Mouse (Mus musculus) liver, adult 2 months (tissue): ENCODE measurements at regions not wholly inside any gene's neighbourhood (a gene's known extent, or its start where the extent isn't known, plus 50 kb on each side); places are given as distances from the start of the nearest gene placed in this dataset.
A peak's percentile ranks its signal among the peaks of the same experiment; 100 is the strongest.

Experiments
- DNase-seq: peaks from one replicate; pipeline ENCODE4 v3.0.0-alpha.2; 2011; ENCODE audit warnings: low read depth, low spot score; ENCODE audit errors: extremely low read depth
- H3K27ac ChIP-seq: fragments of 200-500 bp; replicated peaks from 2 replicates; pipeline ENCODE4 v1.5.1; 2012; ENCODE audit warnings: low read depth, mild to moderate bottlenecking, control low read depth, inconsistent platforms, low read length; ENCODE audit not compliant: insufficient read depth
- H3K27me3 ChIP-seq: fragments of 200-500 bp; 2 replicates; pipeline ENCODE4 v1.6.1; 2012; ENCODE audit warnings: mild to moderate bottlenecking, moderate library complexity, low read length, inconsistent platforms; ENCODE audit not compliant: control insufficient read depth, insufficient read depth
- H3K36me3 ChIP-seq: fragments of 200-500 bp; 2 replicates; pipeline ENCODE4 v1.6.1; 2012; ENCODE audit warnings: low read length, inconsistent platforms; ENCODE audit not compliant: control insufficient read depth, insufficient read depth
- H3K4me1 ChIP-seq: fragments of 200-500 bp; 2 replicates; pipeline ENCODE4 v1.6.1; 2011; ENCODE audit warnings: low read length; ENCODE audit not compliant: control insufficient read depth, insufficient read depth
- H3K4me3 ChIP-seq: fragments of 200-500 bp; 2 replicates; pipeline ENCODE4 v1.5.1; 2011; ENCODE audit warnings: low read depth, mild to moderate bottlenecking, control low read depth, low read length, moderate library complexity; ENCODE audit not compliant: insufficient read depth
- H3K79me2 ChIP-seq: fragments of 200-500 bp; 2 replicates; pipeline ENCODE4 v1.6.1; 2012; ENCODE audit warnings: inconsistent platforms, mild to moderate bottlenecking, low read length, moderate library complexity; ENCODE audit not compliant: control insufficient read depth, insufficient read depth
- H3K9ac ChIP-seq: fragments of 200-500 bp; 2 replicates; pipeline ENCODE4 v1.6.1; 2012; ENCODE audit warnings: low read depth, mild to moderate bottlenecking, control low read depth, inconsistent platforms, low read length
- CTCF ChIP-seq: fragments of 200-500 bp; IDR thresholded peaks from 2 replicates; pipeline ENCODE4 v1.5.1; 2011; ENCODE audit warnings: low read depth, low read length, control low read depth
- POLR2A ChIP-seq: fragments of 200-500 bp; IDR thresholded peaks from 2 replicates; pipeline ENCODE4 v1.6.1; 2011; ENCODE audit warnings: low read length, control low read depth; ENCODE audit not compliant: insufficient read depth; ENCODE audit errors: extremely low read depth
- WGBS: fragments of 180-500 bp; shearing (Covaris S2); methylation state at CpG from one replicate; pipeline ENCODE4 v1.1.7; 2018; 5-methylcytosine and 5-hydroxymethylcytosine counted together

DNA sequence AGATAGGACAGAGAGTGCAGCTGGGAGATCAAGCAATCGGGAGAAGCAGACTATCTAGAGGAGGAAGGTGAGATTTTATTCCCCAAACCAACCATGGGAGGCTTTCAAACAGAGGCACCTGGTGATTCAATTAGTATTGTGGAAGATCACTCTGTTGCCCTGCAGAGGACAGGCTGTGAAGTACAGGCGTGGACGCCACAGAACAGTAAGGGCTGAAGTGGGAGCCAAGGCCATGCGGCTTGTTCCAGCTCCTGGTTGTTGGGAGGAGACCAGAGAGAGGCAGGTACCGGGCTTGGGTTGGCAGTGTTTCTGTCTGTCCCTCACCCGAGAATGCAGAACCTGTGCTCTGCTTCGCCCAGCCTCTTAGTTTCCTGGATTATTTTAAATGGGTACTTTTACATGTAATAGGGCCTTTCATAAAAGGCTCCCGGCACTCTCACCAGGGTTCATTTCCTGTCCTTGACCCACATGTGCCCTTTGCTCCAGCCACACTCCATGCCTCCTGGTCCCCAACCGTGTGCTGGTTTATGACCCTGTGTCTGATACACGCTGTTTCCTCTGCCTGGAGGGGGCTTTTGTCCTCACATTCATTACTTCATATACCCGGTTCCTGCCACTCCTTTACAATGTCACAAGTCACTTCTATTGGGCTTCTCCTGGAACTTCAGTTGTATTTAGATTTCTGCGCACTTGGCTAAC, 58.3 kb downstream of the Vcpkmt start:
- WGBS: 52% methylated on average over 12 of the region's 12 CpGs
- DNase-seq: peak; percentile 34
- Histone ChIP-seq H3K79me2 (no peaks in the 10 kb centered on the region), H3K9ac (no peak overlapping the region), H3K4me3 (no peak overlapping the region), H3K4me1 (peaks cover 1% of the 10 kb centered on the region; the same call in 1 of the 2 replicates), H3K27me3 (no peaks in the 10 kb centered on the region), H3K27ac (no peak overlapping the region), H3K36me3 (no peaks in the 10 kb centered on the region)
- TF ChIP-seq CTCF (no peak), POLR2A (no peak)

DNA sequence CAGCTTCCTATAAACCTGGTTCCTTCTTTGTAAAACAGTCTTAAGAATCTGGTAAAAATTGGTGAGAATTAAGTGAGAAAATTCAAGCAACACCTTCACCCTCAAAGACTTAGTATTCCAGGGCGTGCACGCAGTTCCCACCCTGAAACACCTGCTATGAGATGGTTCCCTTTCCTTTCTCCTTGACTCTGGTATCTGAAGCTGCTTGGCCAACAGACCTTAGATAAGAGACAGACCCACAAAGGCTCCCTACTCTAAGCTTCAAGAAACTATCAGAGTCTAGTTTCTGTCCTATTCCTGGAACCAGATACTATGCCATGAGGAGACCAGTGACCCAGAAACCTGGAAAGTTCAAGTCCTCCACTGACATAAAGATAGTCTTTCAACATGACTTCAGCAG, 63.0 kb downstream of the Vcpkmt start:
- no peaks in the 10 kb centered on the region for H3K79me2 ChIP-seq
- H3K27ac ChIP-seq: no peak overlapping the region
- no peaks in the 10 kb centered on the region for H3K36me3 ChIP-seq
- H3K4me3 ChIP-seq: no peak overlapping the region
- no peak overlapping the region for H3K9ac ChIP-seq
- DNase-seq: no peak
- TF ChIP-seq CTCF: no peak
- TF ChIP-seq POLR2A: no peak
- H3K4me1 ChIP-seq: peaks cover 14% of the 10 kb centered on the region
- no peaks in the 10 kb centered on the region for H3K27me3 ChIP-seq
- 98% methylated on average over 2 of the region's 2 CpGs for WGBS

- Histone ChIP-seq H3K27me3 (no peaks in the 10 kb centered on the region), H3K9ac (no peak overlapping the region), H3K79me2 (no peaks in the 10 kb centered on the region), H3K36me3 (no peaks in the 10 kb centered on the region), H3K27ac (no peak overlapping the region), H3K4me1 (peaks cover 12% of the 10 kb centered on the region), H3K4me3 (no peak overlapping the region)
- no peak for TF ChIP-seq CTCF
- no peak for TF ChIP-seq POLR2A
- WGBS: 74% methylated on average over 2 of the region's 2 CpGs
- no peak for DNase-seq
Observed at GRCm38 (mm10) chr12:69519028-69519427, 63.8 kb downstream of the Vcpkmt start.

DNA sequence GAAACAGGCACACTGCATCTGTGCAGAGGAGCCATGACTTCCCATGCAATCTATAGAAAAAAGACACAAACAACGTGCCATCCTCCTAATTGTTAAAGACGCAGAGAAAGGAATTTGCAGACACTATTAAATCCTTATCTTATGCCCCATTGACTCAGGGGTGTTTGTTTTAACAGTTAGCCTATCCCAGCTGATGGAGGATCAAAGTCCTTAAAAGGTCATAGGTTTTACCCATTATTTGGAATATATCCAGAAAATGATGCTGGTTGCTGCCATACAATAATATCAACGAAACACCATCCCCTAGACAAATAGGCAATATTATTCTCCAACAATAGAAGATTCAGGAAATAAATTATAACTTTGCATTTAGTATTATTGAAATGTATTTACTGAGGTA, 65.2 kb downstream of the Vcpkmt start:
- Histone ChIP-seq H3K4me3 (no peak overlapping the region), H3K79me2 (no peaks in the 10 kb centered on the region), H3K9ac (no peak overlapping the region), H3K27ac (no peak overlapping the region), H3K27me3 (no peaks in the 10 kb centered on the region), H3K36me3 (no peaks in the 10 kb centered on the region), H3K4me1 (peaks cover 15% of the 10 kb centered on the region)
- no peak for TF ChIP-seq CTCF
- TF ChIP-seq POLR2A: no peak
- WGBS: 25% methylated on average over 3 of the region's 3 CpGs
- peak; percentile 74 for DNase-seq

DNA sequence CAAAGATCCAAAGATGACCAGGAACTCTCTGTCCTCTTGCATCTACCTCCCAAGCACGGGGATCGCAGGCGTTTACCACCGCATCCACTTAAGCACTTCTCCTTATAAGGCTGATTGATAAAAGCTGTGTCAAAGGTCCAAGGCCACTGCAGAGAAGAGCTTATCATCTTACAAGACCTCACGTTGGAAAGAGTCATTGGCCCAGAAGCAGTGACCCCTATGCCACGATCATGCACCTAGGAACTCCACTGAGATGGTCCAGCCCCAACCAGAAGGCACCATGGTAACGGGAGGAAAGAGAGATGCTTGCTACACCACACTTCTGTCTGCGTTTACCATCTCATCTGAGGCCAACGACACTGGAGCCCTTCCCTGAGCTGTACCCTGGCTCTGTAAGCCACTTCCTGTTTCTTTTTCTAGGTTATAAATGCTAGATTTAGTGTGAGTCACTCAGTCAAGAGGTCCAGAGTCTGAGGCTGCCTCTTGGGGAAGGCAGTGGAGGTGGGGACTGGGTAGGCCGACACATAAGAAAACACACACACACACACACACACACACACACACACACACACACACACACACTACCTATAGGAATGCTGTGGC, 66.4 kb downstream of the Vcpkmt start:
- no peak overlapping the region for H3K27ac ChIP-seq
- WGBS: 72% methylated on average over 10 of the region's 10 CpGs

GRCm38 (mm10) chr12:69515850-69516249, 67.0 kb downstream of the Vcpkmt start:
- no peak for TF ChIP-seq POLR2A
- TF ChIP-seq CTCF: no peak
- no peak overlapping the region for H3K4me3 ChIP-seq
- peaks cover 15% of the 10 kb centered on the region for H3K4me1 ChIP-seq
- no peak for DNase-seq
- no peak overlapping the region for H3K27ac ChIP-seq
- no peaks in the 10 kb centered on the region for H3K36me3 ChIP-seq
- H3K27me3 ChIP-seq: no peaks in the 10 kb centered on the region
- H3K79me2 ChIP-seq: no peaks in the 10 kb centered on the region
- H3K9ac ChIP-seq: no peak overlapping the region

More for the DNA sequence above, 66.4 kb downstream of the Vcpkmt start:
- Histone ChIP-seq H3K9ac (no peak overlapping the region), H3K4me3 (no peak overlapping the region), H3K79me2 (no peaks in the 10 kb centered on the region), H3K27me3 (no peaks in the 10 kb centered on the region), H3K36me3 (no peaks in the 10 kb centered on the region), H3K4me1 (peaks cover 15% of the 10 kb centered on the region)
- DNase-seq: no peak
- TF ChIP-seq POLR2A (no peak), CTCF (no peak)
